Mouse (Mus musculus) liver, embryonic 11.5 days (tissue): ENCODE results near the gene Aacs. TPM values are rescaled to one million over a fixed set of nuclear protein-coding genes. Genes with fewer than 3 reads are reported as not detected.

Source experiments
- ATAC-seq: fragments of 200-750 bp; cut with Nextera tagmentation; replicated peaks from 2 replicates; pipeline ENCODE4 v1.8.0; 2017; ENCODE audit warnings: moderate number of reproducible peaks, mild to moderate bottlenecking, moderate TSS enrichment, moderate library complexity; ENCODE audit not compliant: low FRiP score
- DNase-seq: peaks from one replicate; pipeline ENCODE4 v3.0.0-alpha.2; 2017; ENCODE audit warnings: low spot score
- H3K27ac ChIP-seq: fragments of 300-500 bp; sonication (generic); 2 replicates; pipeline ENCODE4 v1.5.1; 2014; ENCODE audit warnings: mild to moderate bottlenecking, low read depth, low read length, control low read depth
- H3K27me3 ChIP-seq: fragments of 300-500 bp; sonication (generic); replicated peaks from 2 replicates; pipeline ENCODE4 v1.6.1; 2014; ENCODE audit warnings: low read length, mixed read lengths; ENCODE audit not compliant: control insufficient read depth, insufficient read depth
- H3K36me3 ChIP-seq: fragments of 300-500 bp; sonication (generic); 2 replicates; pipeline ENCODE4 v1.6.1; 2014; ENCODE audit warnings: mild to moderate bottlenecking, low read length, moderate library complexity, mixed read lengths; ENCODE audit not compliant: control insufficient read depth, insufficient read depth
- H3K4me1 ChIP-seq: fragments of 300-500 bp; sonication (generic); replicated peaks from 2 replicates; pipeline ENCODE4 v1.6.1; 2014; ENCODE audit warnings: low read length, mixed read lengths; ENCODE audit not compliant: control insufficient read depth, insufficient read depth
- H3K4me2 ChIP-seq: fragments of 300-500 bp; sonication (generic); 2 replicates; pipeline ENCODE4 v1.6.1; 2014; ENCODE audit warnings: mild to moderate bottlenecking, control low read depth, moderate library complexity
- H3K4me3 ChIP-seq: fragments of 300-500 bp; sonication (generic); 2 replicates; pipeline ENCODE4 v1.5.1; 2014; ENCODE audit warnings: low read depth, low read length, control low read depth
- H3K9ac ChIP-seq: fragments of 300-500 bp; sonication (generic); 2 replicates; pipeline ENCODE4 v1.6.1; 2014; ENCODE audit warnings: low read depth, low read length, control low read depth
- H3K9me3 ChIP-seq: fragments of 300-500 bp; sonication (generic); 2 replicates; pipeline ENCODE4 v1.6.1; 2016; ENCODE audit warnings: low read length, inconsistent platforms, mixed read lengths; ENCODE audit not compliant: control insufficient read depth
- WGBS: fragments of 180-500 bp; shearing (Covaris S2); extraction: QIAGEN DNeasy Blood & Tissue Kit; methylation state at CpG from one replicate; pipeline ENCODE4 v1.1.7; 2014; 5-methylcytosine and 5-hydroxymethylcytosine counted together
- polyA plus RNA-seq: library from polyadenylated mRNA; unstranded; fragments of >200 nt; fragmentation: Nextera tagmentation; extraction: Ambion mirVana; gene quantifications from 2 replicates; pipeline ENCODE4 v1.2.1, GENCODE M21; 2014

Gene Aacs
- polyA plus RNA-seq, 1 experiment from 2014 or later, result 29.7 TPM

GRCm38 (mm10) chr5:125504692-125505091 lies 29.1 kb downstream of the Aacs start:
- peaks cover 11% of the 10 kb centered on the region for H3K36me3 ChIP-seq
- WGBS, result 83% methylated on average over 11 of the region's 11 CpGs

GRCm38 (mm10) chr5:125505968-125506367 lies 30.4 kb downstream of the Aacs start:
- Histone ChIP-seq H3K36me3 (peaks cover 11% of the 10 kb centered on the region), H3K27ac (no peak overlapping the region), H3K27me3 (no peaks in the 10 kb centered on the region), H3K4me2 (no peak overlapping the region), H3K9ac (no peak overlapping the region), H3K4me3 (no peak overlapping the region), H3K9me3 (no peaks in the 10 kb centered on the region), H3K4me1 (no peaks in the 10 kb centered on the region)
- 79% methylated on average over 15 of the region's 15 CpGs for WGBS
- ATAC-seq (no peak), DNase-seq (no peak)

More at GRCm38 (mm10) chr5:125504692-125505091, 29.1 kb downstream of the Aacs start:
- Histone ChIP-seq H3K9me3 (no peaks in the 10 kb centered on the region), H3K4me2 (no peak overlapping the region), H3K4me3 (no peak overlapping the region), H3K9ac (no peak overlapping the region), H3K4me1 (no peaks in the 10 kb centered on the region), H3K27me3 (no peaks in the 10 kb centered on the region), H3K27ac (no peak overlapping the region)
- DNase-seq (no peak), ATAC-seq (no peak)

DNA sequence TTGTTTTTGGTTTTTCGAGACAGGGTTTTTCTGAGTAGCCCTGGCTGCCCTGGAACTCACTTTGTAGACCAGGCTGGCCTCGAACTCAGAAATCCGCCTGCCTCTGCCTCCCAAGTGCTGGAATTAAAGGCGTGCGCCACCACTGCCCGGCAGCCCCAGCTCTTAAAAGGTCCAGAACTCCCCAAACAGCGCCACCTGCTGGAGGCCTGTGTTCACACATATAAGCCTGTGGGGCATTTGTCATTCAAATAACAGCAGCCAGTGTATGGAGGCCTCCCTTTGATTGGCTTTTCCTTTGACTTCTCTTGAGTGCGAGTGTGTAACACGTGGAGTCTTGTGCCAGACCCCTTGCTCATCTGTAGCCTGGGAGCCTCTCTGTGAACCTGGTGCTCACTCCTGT lies 32.0 kb downstream of the Aacs start:
- Histone ChIP-seq H3K4me2 (no peak overlapping the region), H3K9ac (no peak overlapping the region), H3K27me3 (no peaks in the 10 kb centered on the region), H3K9me3 (no peaks in the 10 kb centered on the region), H3K4me3 (no peak overlapping the region), H3K4me1 (no peaks in the 10 kb centered on the region), H3K36me3 (peaks cover 11% of the 10 kb centered on the region), H3K27ac (no peak overlapping the region)
- WGBS, result 88% methylated on average over 9 of the region's 9 CpGs
- DNase-seq (no peak), ATAC-seq (no peak)

DNA sequence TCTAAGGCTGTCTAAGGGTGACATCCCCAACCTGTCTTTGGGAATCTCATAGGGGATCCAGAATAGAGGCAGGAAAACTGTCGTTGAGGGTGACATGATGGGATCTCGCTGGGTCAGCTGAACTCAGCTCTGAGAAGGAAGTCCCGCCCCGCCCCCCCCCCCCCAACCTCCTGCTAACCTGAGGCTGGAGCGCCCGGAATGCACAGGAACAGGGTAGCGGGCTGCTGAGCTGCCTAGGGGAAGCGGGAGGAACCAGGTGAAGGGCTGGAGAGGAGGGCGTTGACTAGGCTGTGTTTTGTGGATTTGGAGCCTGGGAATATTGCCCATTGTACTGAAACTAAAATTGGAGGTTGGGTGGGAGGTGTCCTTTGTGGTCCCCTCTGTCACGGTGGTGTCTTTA lies 32.4 kb downstream of the Aacs start:
- H3K27me3 ChIP-seq, result no peaks in the 10 kb centered on the region
- no peak overlapping the region for H3K4me3 ChIP-seq
- no peaks in the 10 kb centered on the region for H3K4me1 ChIP-seq
- H3K4me2 ChIP-seq, result no peak overlapping the region
- no peak for DNase-seq
- ATAC-seq, result no peak
- WGBS, result 88% methylated on average over 10 of the region's 10 CpGs
- no peak overlapping the region for H3K9ac ChIP-seq
- H3K36me3 ChIP-seq, result peaks cover 11% of the 10 kb centered on the region
- no peak overlapping the region for H3K27ac ChIP-seq
- no peaks in the 10 kb centered on the region for H3K9me3 ChIP-seq

- DNase-seq, result no peak
Measured at GRCm38 (mm10) chr5:125509541-125509940, 33.9 kb downstream of the Aacs start.

DNA sequence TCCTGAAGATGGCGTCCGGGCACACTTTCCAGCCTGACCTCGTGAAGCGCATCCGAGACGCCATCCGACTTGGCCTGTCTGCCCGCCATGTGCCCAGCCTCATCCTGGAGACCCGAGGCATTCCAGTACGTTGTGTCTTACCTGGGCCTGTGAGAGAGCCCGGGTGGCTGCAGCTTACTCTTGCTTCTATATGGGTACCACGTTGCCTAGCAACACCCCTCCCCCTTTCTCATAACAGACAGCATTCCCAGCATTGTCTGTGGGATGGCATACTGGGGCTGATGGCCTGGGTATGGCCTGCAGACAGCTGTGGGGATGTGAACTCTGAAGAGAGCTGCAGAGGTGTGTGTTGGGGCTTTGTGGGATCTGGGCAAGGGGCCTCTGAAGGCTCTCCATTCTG lies 39.4 kb downstream of the Aacs start:
- 93% methylated on average over 12 of the region's 12 CpGs for WGBS
- 0 out of 2 replicates have a peak, but pooled peaks cover 2% of the 10 kb centered on the region for H3K4me1 ChIP-seq

More at GRCm38 (mm10) chr5:125509541-125509940, 33.9 kb downstream of the Aacs start:
- Histone ChIP-seq H3K36me3 (peaks cover 13% of the 10 kb centered on the region; the same call in 1 of the 2 replicates), H3K9ac (no peak overlapping the region), H3K4me2 (no peak overlapping the region), H3K4me3 (no peak overlapping the region), H3K9me3 (no peaks in the 10 kb centered on the region), H3K27ac (no peak overlapping the region), H3K4me1 (no peaks in the 10 kb centered on the region), H3K27me3 (no peaks in the 10 kb centered on the region)
- 0 out of 2 replicates have a peak, but pooled peaks have one; percentile 13 for ATAC-seq
- 46% methylated on average over 5 of the region's 5 CpGs for WGBS

DNA sequence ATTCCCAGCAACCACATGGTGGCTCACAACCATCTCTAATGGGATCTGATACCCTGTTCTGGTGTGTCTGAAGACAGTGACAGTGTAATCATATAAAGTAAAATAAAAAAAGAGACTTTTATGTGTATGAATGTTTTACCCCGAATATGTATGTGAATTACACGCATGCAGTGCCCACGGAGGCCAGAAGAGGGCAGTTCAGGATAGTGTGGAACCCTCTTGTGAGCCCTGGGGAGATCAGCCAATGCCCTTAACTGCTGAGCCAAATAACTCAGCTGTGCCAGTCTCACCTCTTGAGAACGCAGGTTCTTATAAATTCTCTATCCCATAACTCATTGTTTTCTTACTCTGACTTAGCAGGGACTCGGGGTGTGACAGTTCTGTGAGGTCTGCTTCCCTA lies 43.0 kb downstream of the Aacs start:
- H3K27ac ChIP-seq, result no peak overlapping the region
- 0 out of 2 replicates have a peak, but pooled peaks cover 2% of the 10 kb centered on the region for H3K4me1 ChIP-seq
- no peaks in the 10 kb centered on the region for H3K27me3 ChIP-seq
- WGBS, result 62% methylated on average over 5 of the region's 5 CpGs
- no peak overlapping the region for H3K4me3 ChIP-seq
- peaks cover 14% of the 10 kb centered on the region for H3K36me3 ChIP-seq
- no peak overlapping the region for H3K9ac ChIP-seq
- H3K9me3 ChIP-seq, result no peaks in the 10 kb centered on the region
- ATAC-seq, result no peak
- DNase-seq, result no peak
- H3K4me2 ChIP-seq, result no peak overlapping the region

More for the DNA sequence above, 39.4 kb downstream of the Aacs start:
- peaks cover 14% of the 10 kb centered on the region for H3K36me3 ChIP-seq
- no peak overlapping the region for H3K27ac ChIP-seq
- no peaks in the 10 kb centered on the region for H3K9me3 ChIP-seq
- H3K27me3 ChIP-seq, result no peaks in the 10 kb centered on the region
- no peak overlapping the region for H3K4me2 ChIP-seq
- no peak overlapping the region for H3K4me3 ChIP-seq
- no peak overlapping the region for H3K9ac ChIP-seq
- DNase-seq, result no peak
- no peak for ATAC-seq

DNA sequence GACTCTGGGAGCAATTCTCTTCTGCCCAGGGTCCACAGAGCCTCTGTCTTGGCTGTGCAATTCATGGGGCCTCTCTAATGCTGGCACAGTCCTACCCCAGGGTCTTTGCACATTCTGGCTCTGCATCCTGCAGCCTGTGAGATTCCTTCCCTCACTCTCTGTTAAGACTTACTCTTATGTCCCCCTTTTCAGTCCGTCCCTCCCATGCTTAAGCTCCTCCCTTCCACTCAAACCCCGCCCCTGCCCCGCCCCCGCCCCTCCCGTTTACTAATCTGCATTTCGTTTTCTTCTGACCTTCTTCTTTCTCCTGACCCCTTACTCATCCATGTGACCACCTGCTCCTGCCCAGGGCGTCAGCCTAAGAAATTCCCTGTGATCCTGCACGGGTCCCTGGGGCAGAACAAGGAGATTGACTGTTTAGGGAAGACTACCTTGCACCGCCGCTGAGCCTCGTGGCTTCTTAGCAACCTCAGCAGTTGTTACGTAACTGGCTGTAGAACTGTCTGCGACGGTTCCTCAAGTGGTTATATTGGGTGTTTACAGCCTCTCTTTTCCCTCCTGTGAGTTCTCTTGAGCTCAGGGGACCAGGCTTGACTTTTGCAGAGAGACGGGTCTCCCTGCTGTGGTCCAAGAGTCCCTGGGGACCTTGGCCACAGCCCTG lies 45.4 kb downstream of the Aacs start:
- H3K4me2 ChIP-seq, result peak overlapping the region; percentile 66
- H3K4me3 ChIP-seq, result peak overlapping the region; percentile 45
- peaks cover 5% of the 10 kb centered on the region; the same call in 1 of the 2 replicates for H3K36me3 ChIP-seq
- H3K27ac ChIP-seq, result no peak overlapping the region
- H3K27me3 ChIP-seq, result no peaks in the 10 kb centered on the region
- H3K9ac ChIP-seq, result no peak overlapping the region
- H3K4me1 ChIP-seq, result 0 out of 2 replicates have a peak, but pooled peaks cover 2% of the 10 kb centered on the region
- 11% methylated on average over 15 of the region's 15 CpGs for WGBS
- H3K9me3 ChIP-seq, result no peaks in the 10 kb centered on the region
- ATAC-seq, result 0 out of 2 replicates have a peak, but pooled peaks have one; percentile 24
- DNase-seq, result no peak

DNA sequence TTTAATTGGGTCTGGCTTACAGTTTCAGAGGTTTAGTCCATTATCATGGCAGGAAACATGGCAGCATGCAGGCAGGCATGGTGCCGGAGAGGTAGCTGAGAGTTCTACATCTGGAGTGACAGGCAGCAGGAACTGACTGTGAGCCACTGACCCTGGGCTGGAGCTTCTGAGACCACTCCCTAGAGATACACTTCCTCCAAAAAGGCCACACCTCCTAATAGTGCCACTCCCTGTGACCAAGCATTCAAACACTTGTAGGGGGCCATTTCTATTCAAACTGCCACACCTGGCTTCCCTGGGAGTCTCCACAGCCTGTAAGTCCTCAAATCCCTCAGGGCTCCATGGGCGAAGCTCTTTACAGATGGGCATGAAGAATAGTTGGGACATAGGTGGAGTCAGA lies 47.7 kb downstream of the Aacs start:
- Histone ChIP-seq H3K4me2 (no peak overlapping the region), H3K4me1 (no peaks in the 10 kb centered on the region), H3K27me3 (peaks cover under 1% of the 10 kb centered on the region; the same call in 1 of the 2 replicates), H3K9ac (no peak overlapping the region), H3K27ac (no peak overlapping the region), H3K9me3 (0 out of 2 replicates have a peak, but pooled peaks cover 3% of the 10 kb centered on the region), H3K4me3 (no peak overlapping the region), H3K36me3 (no peaks in the 10 kb centered on the region)
- no peak for DNase-seq
- 60% methylated on average over 2 of the region's 2 CpGs for WGBS
- ATAC-seq, result 0 out of 2 replicates have a peak, but pooled peaks have one; percentile 32
